Mouse (Mus musculus) effector memory CD4-positive, alpha-beta T cell, adult 5 months (primary cell): Measurements from ENCODE around the gene Lrcol1. TPM values are rescaled to one million over a fixed set of nuclear protein-coding genes. Genes with fewer than 3 reads are reported as not detected.

Experiments
- polyA plus RNA-seq: library from polyadenylated mRNA; unstranded; fragments of 100-300 nt; shearing (Covaris generic); gene quantifications from one replicate; pipeline ENCODE4 v1.2.1, GENCODE M21; 2017

Lrcol1 gene
- polyA plus RNA-seq, result not detected

DNA sequence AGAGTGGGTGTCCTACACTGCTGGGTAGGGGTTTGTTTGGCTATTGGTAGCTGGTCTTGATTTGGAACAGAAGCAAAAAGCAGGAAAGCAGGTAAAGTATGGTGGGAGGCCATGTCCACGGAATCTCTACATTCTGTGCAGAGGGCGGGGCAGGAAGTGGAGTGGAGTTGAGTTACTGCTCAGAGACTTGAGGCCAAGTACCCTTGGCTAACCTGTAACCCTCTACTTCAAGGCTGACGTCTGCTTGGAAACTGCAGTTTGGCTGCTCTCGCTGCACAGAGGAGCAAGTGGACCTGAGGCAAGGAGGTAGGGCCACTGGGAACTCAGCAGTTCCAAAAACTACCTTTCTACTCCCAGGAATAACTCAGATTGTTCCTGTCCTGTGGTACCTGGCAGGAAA, at the start of gene Lrcol1:
TSS of gene Lrcol1 (plus strand) at position 207 of the 400 bp plus-strand sequence.

DNA sequence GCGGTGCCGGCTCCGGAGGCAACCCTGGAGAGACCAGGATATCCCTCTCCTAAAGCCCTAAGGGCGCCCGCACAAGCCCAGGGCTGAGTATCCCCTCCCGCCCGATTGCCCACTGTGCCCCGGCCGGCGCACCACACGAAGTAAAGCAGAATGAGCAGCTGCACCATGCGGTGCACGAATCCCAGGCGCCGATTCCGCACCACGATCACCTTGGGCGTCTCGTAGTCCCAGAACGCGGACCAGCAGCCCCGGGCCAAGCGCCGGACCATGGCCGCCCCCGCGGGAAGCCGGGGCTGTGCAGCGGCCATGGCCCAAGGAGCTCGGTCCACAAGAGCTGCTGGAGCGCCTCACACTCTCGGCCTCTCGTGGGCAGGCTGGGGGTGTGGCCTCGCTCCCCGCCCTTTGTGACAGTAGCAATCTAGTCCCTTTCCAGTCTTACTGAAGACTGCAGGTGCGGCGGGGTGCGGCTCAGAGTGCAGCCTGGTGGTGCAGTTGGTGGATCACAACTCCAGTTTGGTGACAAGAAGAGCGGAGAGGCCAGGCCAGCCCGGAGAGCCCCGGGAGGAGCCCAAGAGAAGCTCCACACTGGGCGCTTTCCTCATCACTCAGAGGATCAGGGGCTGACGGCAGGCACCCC, 1.8 kb upstream of the Lrcol1 start, which contains the start of gene P2rx2:
TSS of gene P2rx2 (minus strand) at position 565 of the 637 bp plus-strand sequence.

Other genes with a start within 250 kb of the Lrcol1 start
- 2.4 TPM for gene Plcxd1, start 244.8 kb upstream of the Lrcol1 start, polyA plus RNA-seq
- gene Gtpbp6, start 236.5 kb upstream of the Lrcol1 start, polyA plus RNA-seq, result 60.4 TPM
- 2.3 TPM for gene Zfp605, start 234.6 kb upstream of the Lrcol1 start, polyA plus RNA-seq
- gene Chfr, start 208.9 kb upstream of the Lrcol1 start, polyA plus RNA-seq, result 52.6 TPM
- 32.7 TPM for gene Golga3, start 168.0 kb upstream of the Lrcol1 start, polyA plus RNA-seq
- gene Ankle2, start 113.7 kb upstream of the Lrcol1 start, polyA plus RNA-seq, result 42.4 TPM
- 47.5 TPM for gene Pgam5, start 74.8 kb upstream of the Lrcol1 start, polyA plus RNA-seq
- gene Pxmp2, start 58.5 kb upstream of the Lrcol1 start, polyA plus RNA-seq, result 2.6 TPM
- 3.4 TPM for gene Pole, start 58.4 kb upstream of the Lrcol1 start, polyA plus RNA-seq
- not detected for gene P2rx2, start 1.5 kb upstream of the Lrcol1 start, polyA plus RNA-seq
- gene Fbrsl1, start 103.8 kb downstream of the Lrcol1 start, polyA plus RNA-seq, result 93.7 TPM
- 33.6 TPM for gene Galnt9, start 199.6 kb downstream of the Lrcol1 start, polyA plus RNA-seq